Mouse (Mus musculus) midbrain, embryonic 15.5 days (tissue): ENCODE measurements at regions not wholly inside any gene's neighbourhood (a gene's known extent, or its start where the extent isn't known, plus 50 kb on each side); places are given as distances from the start of the nearest gene placed in this dataset.

Experiments
- ATAC-seq: fragments of 200-750 bp; cut with Nextera tagmentation; replicated peaks from 2 replicates; pipeline ENCODE4 v1.8.0; 2017; ENCODE audit warnings: moderate TSS enrichment
- H3K27ac ChIP-seq: fragments of 300-500 bp; sonication (generic); 2 replicates; pipeline ENCODE4 v1.5.1; 2015; ENCODE audit warnings: mild to moderate bottlenecking, inconsistent platforms
- H3K27me3 ChIP-seq: fragments of 300-500 bp; sonication (generic); replicated peaks from 2 replicates; pipeline ENCODE4 v1.6.1; 2015; ENCODE audit warnings: inconsistent platforms
- H3K36me3 ChIP-seq: fragments of 300-500 bp; sonication (generic); replicated peaks from 2 replicates; pipeline ENCODE4 v1.6.1; 2015; ENCODE audit warnings: inconsistent platforms
- H3K4me1 ChIP-seq: fragments of 300-500 bp; sonication (generic); 2 replicates; pipeline ENCODE4 v1.6.1; 2015; ENCODE audit warnings: inconsistent platforms
- H3K4me2 ChIP-seq: fragments of 300-500 bp; sonication (generic); 2 replicates; pipeline ENCODE4 v1.6.1; 2015; ENCODE audit warnings: inconsistent platforms, mild to moderate bottlenecking, moderate library complexity
- H3K4me3 ChIP-seq: fragments of 300-500 bp; sonication (generic); 2 replicates; pipeline ENCODE4 v1.5.1; 2015; ENCODE audit warnings: mild to moderate bottlenecking, inconsistent platforms
- H3K9ac ChIP-seq: fragments of 300-500 bp; sonication (generic); 2 replicates; pipeline ENCODE4 v1.6.1; 2015; ENCODE audit warnings: mild to moderate bottlenecking, inconsistent platforms
- H3K9me3 ChIP-seq: fragments of 300-500 bp; sonication (generic); 2 replicates; pipeline ENCODE4 v1.6.1; 2016; ENCODE audit warnings: inconsistent platforms
- WGBS: fragments of 180-500 bp; shearing (Covaris S2); methylation state at CpG from one replicate; pipeline ENCODE4 v1.1.7; 2015; ENCODE audit warnings: mixed read lengths; 5-methylcytosine and 5-hydroxymethylcytosine counted together

- no peaks in the 10 kb centered on the region for H3K27me3 ChIP-seq
- no peaks in the 10 kb centered on the region for H3K9me3 ChIP-seq
- ATAC-seq, result no peak
- peaks cover 3% of the 10 kb centered on the region; the same call in 1 of the 2 replicates for H3K4me1 ChIP-seq
- H3K4me2 ChIP-seq, result no peak overlapping the region
- H3K9ac ChIP-seq, result no peak overlapping the region
- WGBS, result 43% methylated on average over 3 of the region's 3 CpGs
- H3K36me3 ChIP-seq, result no peaks in the 10 kb centered on the region
- no peak overlapping the region for H3K4me3 ChIP-seq
- H3K27ac ChIP-seq, result no peak overlapping the region
Observed at GRCm38 (mm10) chr14:65476699-65477098, 118.5 kb downstream of the Zfp395 start.

- WGBS, result 58% methylated on average over 5 of the region's 5 CpGs
- no peak overlapping the region for H3K9ac ChIP-seq
- no peak overlapping the region for H3K4me3 ChIP-seq
- no peaks in the 10 kb centered on the region for H3K27me3 ChIP-seq
- no peak overlapping the region for H3K27ac ChIP-seq
- H3K36me3 ChIP-seq, result no peaks in the 10 kb centered on the region
- H3K4me2 ChIP-seq, result no peak overlapping the region
- no peaks in the 10 kb centered on the region for H3K9me3 ChIP-seq
- peaks cover 3% of the 10 kb centered on the region; the same call in 1 of the 2 replicates for H3K4me1 ChIP-seq
- no peak for ATAC-seq
Observed at GRCm38 (mm10) chr14:65479744-65480143, 121.6 kb downstream of the Zfp395 start.

- Histone ChIP-seq H3K36me3 (no peaks in the 10 kb centered on the region), H3K9me3 (no peaks in the 10 kb centered on the region), H3K4me2 (no peak overlapping the region), H3K4me3 (no peak overlapping the region), H3K27ac (peak overlapping the region; percentile 45; the same call in 1 of the 2 replicates), H3K27me3 (no peaks in the 10 kb centered on the region), H3K9ac (no peak overlapping the region), H3K4me1 (peaks cover 3% of the 10 kb centered on the region; the same call in 1 of the 2 replicates)
- ATAC-seq, result no peak
- 23% methylated on average over 6 of the region's 6 CpGs for WGBS
Observed at GRCm38 (mm10) chr14:65480398-65480797, 122.2 kb downstream of the Zfp395 start.
